15 mouse cellular contexts compared by ENCODE assay signal in the genomic region with DNA sequence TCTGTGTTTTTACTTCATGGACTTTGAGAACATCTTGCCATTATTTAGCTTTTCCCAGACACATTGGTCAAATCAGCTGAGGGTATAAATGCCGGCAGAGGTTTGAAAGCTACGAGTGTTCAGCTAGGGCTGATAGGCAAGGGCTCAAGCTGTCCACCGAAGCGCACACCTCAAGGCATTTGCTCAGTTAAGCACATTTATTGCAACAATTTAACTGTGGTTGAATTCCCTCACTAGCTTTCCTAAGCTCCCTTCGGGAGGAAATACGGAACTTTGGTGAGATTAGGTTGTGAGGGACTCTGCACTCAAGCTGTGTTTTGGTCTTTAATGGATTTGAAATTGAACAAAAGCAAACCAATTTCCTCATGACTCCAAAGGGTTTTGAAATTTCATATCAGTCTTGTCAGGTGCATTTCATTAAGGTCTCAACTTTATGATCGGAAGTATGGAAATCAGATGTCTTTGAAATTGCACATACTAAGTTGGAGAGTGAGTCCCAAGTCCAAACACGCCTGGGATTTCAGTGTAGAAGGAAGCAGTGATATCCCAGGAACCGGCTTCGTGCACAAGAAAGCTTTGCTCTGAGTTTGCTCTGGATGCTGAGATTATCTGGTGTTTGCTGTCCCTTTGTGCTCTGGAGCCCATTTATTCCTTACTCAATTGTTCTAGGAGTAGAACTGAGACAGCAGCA.
"Had no signal": no experiment of that assay in that cellular context is flagged by ENCODE, and none has a peak within 500 bp of the region (broad histone marks: within the 10 kb centered on the region; RNA-seq: fewer than 3 reads in every experiment).

No protein-coding gene starts in this region.

- H3K4me2 ChIP-seq: limb, embryonic 13.5 days; liver, embryonic 11.5 days; lung, embryonic 14.5 days; midbrain, embryonic 12.5 days; neural tube, embryonic 13.5 days; stomach, embryonic 15.5 days had no signal

- ATAC-seq: liver, postnatal 0 days; lung, postnatal 0 days; midbrain, embryonic 16.5 days had no signal

- H3K27ac ChIP-seq: limb, embryonic 13.5 days; liver, embryonic 14.5 days; macrophage; midbrain, embryonic 12.5 days; neural tube, embryonic 13.5 days; stomach, embryonic 15.5 days had no signal

- H3K4me1 ChIP-seq: midbrain, embryonic 12.5 days; neural tube, embryonic 13.5 days; stomach, embryonic 15.5 days had no signal

- H3K36me3 ChIP-seq: limb, embryonic 13.5 days; midbrain, embryonic 12.5 days; neural tube, embryonic 13.5 days; stomach, embryonic 15.5 days had no signal

- DNase-seq: kidney, adult 11 months; liver, postnatal 0 days; right cerebral cortex, adult 18-20 months; thymus, postnatal 25 days had no signal

- H3K27me3 ChIP-seq: limb, embryonic 13.5 days; midbrain, embryonic 12.5 days; neural tube, embryonic 13.5 days; stomach, embryonic 15.5 days had no signal

- H3K9me3 ChIP-seq: limb, embryonic 13.5 days; midbrain, embryonic 12.5 days; neural tube, embryonic 13.5 days; stomach, embryonic 15.5 days had no signal

- H3K9ac ChIP-seq: limb, embryonic 13.5 days; liver, embryonic 14.5 days; liver, postnatal 0 days; lung, embryonic 14.5 days; midbrain, embryonic 12.5 days; neural tube, embryonic 13.5 days; stomach, embryonic 15.5 days had no signal

- H3K4me3 ChIP-seq: limb, embryonic 13.5 days; midbrain, embryonic 12.5 days; myocyte; neural tube, embryonic 13.5 days; stomach, embryonic 15.5 days had no signal
